Mouse (Mus musculus) T-cell, adult 2 months (primary cell): ENCODE data around the gene Rpl39l.
"Not testable (repeated sequence)": the region's sequence is repeated elsewhere in the genome, so short reads cannot be mapped to it uniquely, and the experiment has no call there.

Experiments used
- DNase-seq: peaks from one replicate; pipeline ENCODE4 v3.0.0; 2022; ENCODE audit warnings: low spot score

Gene Rpl39l

GRCm38 (mm10) chr16:10170005-10170404, at the start of gene Rpl39l:
TSS of gene Rpl39l (plus strand) at chr16:10170226.
- no peak for DNase-seq

- DNase-seq = no peak
These were observed 42.4 kb upstream of the Rpl39l start for GRCm38 (mm10) chr16:10127586-10127985.

GRCm38 (mm10) chr16:10129052-10129911, 40.7 kb upstream of the Rpl39l start:
- DNase-seq = no peak

DNA sequence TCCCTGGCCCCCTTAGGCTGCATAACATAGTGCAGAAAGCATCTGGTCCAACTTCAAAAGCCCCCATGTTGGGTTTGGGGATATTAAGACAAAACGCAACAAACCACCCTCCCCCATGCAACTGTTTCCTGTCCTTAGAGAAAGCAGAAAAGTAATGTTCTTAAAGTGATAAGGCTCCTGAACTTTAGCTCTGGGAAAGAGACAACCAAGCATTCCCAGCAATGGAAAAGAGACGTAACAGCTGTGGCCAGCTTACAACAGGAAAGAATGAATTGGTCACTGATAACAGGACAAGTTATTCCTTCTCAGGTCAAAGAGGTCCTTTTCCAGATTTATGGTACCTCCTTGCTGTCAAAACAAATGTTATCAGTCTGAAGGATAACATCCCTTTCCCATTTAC, 26.9 kb upstream of the Rpl39l start:
- DNase-seq = no peak

DNA sequence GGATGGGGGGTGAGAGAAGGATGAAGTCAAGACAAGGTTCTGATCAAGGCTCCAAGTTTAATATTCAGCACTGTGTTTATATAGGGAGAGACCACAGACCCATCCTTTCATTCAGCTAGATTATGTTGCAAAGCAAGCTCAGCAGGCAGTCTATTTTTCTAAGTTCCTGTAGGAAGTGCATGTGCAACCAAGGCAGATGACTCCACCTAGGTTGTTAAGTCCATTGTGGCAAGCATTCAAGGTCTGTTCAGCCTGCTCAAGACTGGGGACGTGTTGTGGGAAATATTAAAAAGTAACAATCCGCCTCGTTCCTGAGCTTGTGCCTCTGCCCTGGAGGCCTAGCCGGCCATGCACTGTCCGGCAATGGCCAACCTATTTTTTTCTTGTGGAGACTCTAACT, 22.6 kb upstream of the Rpl39l start:
- DNase-seq = no peak

GRCm38 (mm10) chr16:10169123-10169905, 712 bp upstream of the Rpl39l start:
- no peak for DNase-seq

DNA sequence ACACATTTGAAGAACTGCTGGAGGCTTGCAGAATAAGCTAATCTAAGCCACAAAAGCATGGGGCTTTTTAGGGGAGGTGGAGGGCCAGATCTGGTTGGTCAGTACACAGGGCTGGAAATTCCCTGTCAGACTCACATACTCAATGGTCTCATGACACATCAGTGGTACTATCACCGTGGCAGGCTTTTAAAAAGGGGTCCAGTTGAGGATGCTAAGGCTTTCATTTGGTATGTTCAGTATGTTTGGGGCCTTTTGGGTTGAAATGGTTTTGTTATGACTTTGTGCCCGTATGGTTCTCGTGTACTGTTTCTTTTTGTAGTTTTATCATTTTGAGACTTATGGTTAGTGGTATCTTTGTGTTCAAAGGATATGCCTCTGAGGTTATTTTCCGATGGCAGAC, 1.2 kb downstream of the Rpl39l start:
- no peak for DNase-seq

DNA sequence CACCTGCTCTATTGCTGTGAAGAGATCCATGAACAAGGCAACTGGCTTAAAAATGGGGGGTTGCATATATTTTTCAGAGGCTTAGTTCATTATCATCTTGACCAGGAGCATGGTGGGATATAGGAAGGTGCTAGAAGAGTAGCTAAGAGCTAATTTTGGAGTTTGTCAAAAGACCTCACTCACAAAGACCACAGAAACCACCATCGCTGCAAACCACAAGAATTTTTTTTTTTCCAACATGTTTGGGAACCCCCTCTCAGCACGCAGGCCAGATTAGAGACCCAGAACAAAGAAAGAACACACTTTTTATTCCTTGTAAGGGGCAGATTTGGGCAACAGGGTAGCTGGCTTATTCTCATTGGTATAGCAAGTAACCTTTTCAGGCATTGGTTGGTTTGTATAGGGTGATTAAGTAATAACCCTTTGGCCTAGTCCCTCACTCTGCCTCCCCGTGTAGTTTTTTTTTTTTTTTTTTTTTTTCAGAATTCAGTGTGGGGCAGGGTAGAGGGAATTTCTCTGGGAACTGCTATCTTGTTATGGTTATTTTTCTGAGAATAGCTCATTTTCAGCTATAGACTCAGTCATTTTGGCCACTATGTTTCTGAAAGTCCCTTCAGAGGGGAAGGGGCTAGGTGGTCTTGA, 2.3 kb downstream of the Rpl39l start:
- no peak for DNase-seq

- not testable (repeated sequence) for DNase-seq
These were observed 17.4 kb downstream of the Rpl39l start for GRCm38 (mm10) chr16:10187461-10187860.

DNA sequence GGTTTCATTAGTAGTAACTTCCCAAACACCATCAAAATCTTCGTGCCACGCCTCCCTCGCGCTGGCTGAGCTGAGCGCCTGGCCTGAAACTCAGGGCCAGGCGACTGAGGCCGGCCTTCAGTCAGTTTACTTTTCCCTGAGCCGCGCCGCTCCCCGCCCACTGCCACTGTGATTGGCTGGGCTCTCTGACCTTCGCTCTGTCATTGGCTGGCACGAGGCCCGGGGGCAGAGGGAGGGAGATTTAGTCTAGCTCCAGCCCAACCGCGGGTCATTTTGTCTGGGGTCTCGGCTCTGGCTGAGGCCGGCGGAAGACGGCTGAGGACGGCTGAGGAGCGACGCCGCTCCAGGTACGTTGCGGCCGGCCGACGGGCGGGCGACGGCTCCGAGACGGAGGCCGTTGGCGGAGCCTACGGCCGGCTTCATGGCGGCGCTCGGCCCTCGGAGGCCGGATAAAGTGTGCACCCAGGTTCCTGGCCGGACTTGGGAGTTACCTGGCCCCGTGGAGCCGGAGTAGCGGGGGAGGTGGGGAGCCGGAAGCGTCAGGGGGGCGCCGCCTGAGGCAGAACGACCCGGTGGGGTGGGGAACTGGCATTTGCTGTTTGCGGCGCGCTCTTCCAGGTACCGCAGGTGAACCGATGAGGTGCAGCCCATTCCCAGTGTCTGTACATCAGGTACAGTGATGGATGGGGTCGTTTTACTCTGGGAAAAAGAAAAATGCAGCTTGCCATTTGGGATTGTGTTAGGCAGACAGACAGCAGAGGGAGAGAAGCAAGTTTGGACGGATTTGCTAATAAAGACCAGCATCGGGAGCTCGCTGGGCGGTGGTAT, 22.9 kb downstream of the Rpl39l start, which contains the start of gene Atf7ip2:
Gene Atf7ip2, plus strand, starts transcription at position 34 of the 828 bp plus-strand sequence.
- no peak for DNase-seq

- no peak for DNase-seq
These were observed 38.8 kb downstream of the Rpl39l start for GRCm38 (mm10) chr16:10208777-10209176.

- DNase-seq = not testable (repeated sequence)
These were observed 46.3 kb downstream of the Rpl39l start for GRCm38 (mm10) chr16:10216366-10216765.

GRCm38 (mm10) chr16:10217020-10217419, 47.0 kb downstream of the Rpl39l start:
- DNase-seq = not testable (repeated sequence)
